Mouse (Mus musculus) forebrain, embryonic 15.5 days (tissue): ENCODE results near the gene Ctbp1. TPM values are rescaled to one million over a fixed set of nuclear protein-coding genes. Genes with fewer than 3 reads are reported as not detected.

ENCODE experiments used
- ATAC-seq: fragments of 200-750 bp; cut with Nextera tagmentation; replicated peaks from 2 replicates; pipeline ENCODE4 v1.8.0; 2017; ENCODE audit warnings: mild to moderate bottlenecking, moderate TSS enrichment, moderate library complexity
- H3K27ac ChIP-seq: fragments of 300-500 bp; sonication (generic); replicated peaks from 2 replicates; pipeline ENCODE4 v1.5.1; 2015; ENCODE audit warnings: mild to moderate bottlenecking, inconsistent platforms
- H3K27me3 ChIP-seq: fragments of 300-500 bp; sonication (generic); 2 replicates; pipeline ENCODE4 v1.6.1; 2015; ENCODE audit warnings: inconsistent platforms
- H3K36me3 ChIP-seq: fragments of 300-500 bp; sonication (generic); 2 replicates; pipeline ENCODE4 v1.6.1; 2015; ENCODE audit warnings: mild to moderate bottlenecking, inconsistent platforms
- H3K4me1 ChIP-seq: fragments of 300-500 bp; sonication (generic); 2 replicates; pipeline ENCODE4 v1.6.1; 2015; ENCODE audit warnings: inconsistent platforms
- H3K4me2 ChIP-seq: fragments of 300-500 bp; sonication (generic); replicated peaks from 2 replicates; pipeline ENCODE4 v1.6.1; 2015; ENCODE audit warnings: mild to moderate bottlenecking, inconsistent platforms
- H3K4me3 ChIP-seq: fragments of 300-500 bp; sonication (generic); 2 replicates; pipeline ENCODE4 v1.5.1; 2015; ENCODE audit warnings: mild to moderate bottlenecking, inconsistent platforms
- H3K9ac ChIP-seq: fragments of 300-500 bp; sonication (generic); replicated peaks from 2 replicates; pipeline ENCODE4 v1.6.1; 2015; ENCODE audit warnings: mild to moderate bottlenecking, inconsistent platforms
- H3K9me3 ChIP-seq: fragments of 300-500 bp; sonication (generic); 2 replicates; pipeline ENCODE4 v1.6.1; 2016; ENCODE audit warnings: inconsistent platforms
- WGBS: fragments of 180-500 bp; shearing (Covaris S2); methylation state at CpG from one replicate; pipeline ENCODE4 v1.1.7; 2015; ENCODE audit warnings: mixed read lengths; 5-methylcytosine and 5-hydroxymethylcytosine counted together
- polyA plus RNA-seq: library from polyadenylated mRNA; unstranded; fragments of >200 nt; fragmentation: Nextera tagmentation; extraction: Ambion mirVana; gene quantifications from 2 replicates; pipeline ENCODE4 v1.2.1, GENCODE M21; 2015

Ctbp1 gene
- 534 and 562 TPM in 2 replicates for polyA plus RNA-seq

- H3K4me1 ChIP-seq = peaks cover 40% of the 10 kb centered on the region
- peak within 1 kb of the TSS; percentile 78 for H3K4me2 ChIP-seq
- H3K9ac ChIP-seq = peak within 1 kb of the TSS; percentile 99
- no peaks in the 10 kb centered on the region for H3K27me3 ChIP-seq
- peak within 1 kb of the TSS; percentile 99 for H3K27ac ChIP-seq
- H3K4me3 ChIP-seq = peak within 1 kb of the TSS; percentile 97
- WGBS = under 1% methylated on average over 34 of the region's 57 CpGs
- peaks cover 4% of the 10 kb centered on the region; the same call in 1 of the 2 replicates for H3K36me3 ChIP-seq
- ATAC-seq = peak; percentile 87
- H3K9me3 ChIP-seq = no peaks in the 10 kb centered on the region
These were observed at the start of gene Ctbp1 for GRCm38 (mm10) chr5:33274953-33275454. TSS of gene Ctbp1 (minus strand) at chr5:33274994.

GRCm38 (mm10) chr5:33324491-33324890 lies 49.7 kb upstream of the Ctbp1 start:
- no peak for ATAC-seq
- H3K9me3 ChIP-seq = no peaks in the 10 kb centered on the region
- H3K27me3 ChIP-seq = no peaks in the 10 kb centered on the region
- no peak overlapping the region for H3K9ac ChIP-seq
- 46% methylated on average over 2 of the region's 2 CpGs for WGBS
- no peak overlapping the region for H3K4me3 ChIP-seq
- no peaks in the 10 kb centered on the region for H3K4me1 ChIP-seq
- H3K27ac ChIP-seq = no peak overlapping the region
- H3K36me3 ChIP-seq = no peaks in the 10 kb centered on the region
- no peak overlapping the region for H3K4me2 ChIP-seq

DNA sequence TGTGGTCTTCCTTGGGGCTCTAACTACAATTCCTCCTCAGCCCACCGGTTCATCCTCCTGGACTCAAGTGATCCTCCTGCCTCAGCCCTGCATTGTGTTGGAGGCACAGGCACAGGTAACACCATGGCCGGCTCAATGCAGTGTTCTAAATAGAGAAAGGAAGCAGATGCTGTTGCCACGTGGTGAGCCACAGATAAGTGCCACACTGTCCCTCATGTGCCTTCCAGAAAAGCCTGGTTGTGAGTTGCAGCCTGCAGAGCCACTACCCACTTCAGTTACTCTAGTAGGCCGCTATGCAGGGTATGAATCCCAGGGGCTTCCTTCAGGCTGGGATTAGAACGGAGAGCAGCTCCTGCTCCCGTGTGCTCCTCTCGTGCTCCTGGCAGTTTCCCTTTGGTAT lies 37.4 kb upstream of the Ctbp1 start:
- Histone ChIP-seq H3K4me3 (no peak overlapping the region), H3K27me3 (no peaks in the 10 kb centered on the region), H3K9me3 (no peaks in the 10 kb centered on the region), H3K27ac (no peak overlapping the region), H3K9ac (no peak overlapping the region), H3K4me1 (no peaks in the 10 kb centered on the region), H3K36me3 (no peaks in the 10 kb centered on the region), H3K4me2 (no peak overlapping the region)
- WGBS = 83% methylated on average over 7 of the region's 7 CpGs
- no peak for ATAC-seq

DNA sequence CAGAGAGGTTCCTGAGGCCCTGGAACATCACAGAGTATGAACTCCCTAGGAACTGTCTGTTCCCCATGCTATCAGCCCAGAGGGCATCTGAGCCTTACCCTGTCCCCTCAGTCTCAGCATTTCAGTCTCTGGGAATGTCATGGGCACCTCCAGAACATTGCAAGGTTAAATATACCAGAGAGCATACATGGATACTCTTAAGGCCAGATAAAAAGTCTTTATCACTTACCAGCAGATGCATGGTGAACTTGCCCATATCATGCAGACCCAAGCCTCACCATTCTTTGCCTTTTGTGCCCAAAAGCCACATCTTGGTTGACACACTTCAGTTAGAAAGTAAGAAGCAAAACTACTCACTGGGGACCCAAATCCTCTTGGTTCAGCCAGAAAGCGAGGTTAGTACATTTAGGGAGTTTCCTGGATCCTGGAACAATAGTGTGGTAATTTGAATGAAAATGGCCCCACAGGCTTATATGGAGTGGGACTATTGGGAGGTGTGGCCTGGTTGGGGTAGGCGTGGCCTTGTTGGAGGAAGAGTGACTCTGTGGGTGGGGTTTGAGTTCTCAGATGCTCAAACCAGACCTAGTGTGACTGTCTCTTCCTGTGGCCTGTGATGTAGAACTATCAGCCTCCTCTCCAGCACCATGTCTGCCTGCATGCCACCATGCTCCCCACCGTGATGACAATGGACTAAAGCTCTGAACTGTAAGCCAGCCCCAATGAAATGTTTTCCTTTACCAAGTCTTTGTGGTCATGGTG lies 36.1 kb upstream of the Ctbp1 start:
- Histone ChIP-seq H3K9me3 (no peaks in the 10 kb centered on the region), H3K4me1 (no peaks in the 10 kb centered on the region), H3K27ac (no peak overlapping the region), H3K4me3 (no peak overlapping the region), H3K36me3 (no peaks in the 10 kb centered on the region), H3K27me3 (no peaks in the 10 kb centered on the region), H3K9ac (no peak overlapping the region), H3K4me2 (no peak overlapping the region)
- WGBS = 58% methylated on average over 3 of the region's 3 CpGs
- no peak for ATAC-seq

DNA sequence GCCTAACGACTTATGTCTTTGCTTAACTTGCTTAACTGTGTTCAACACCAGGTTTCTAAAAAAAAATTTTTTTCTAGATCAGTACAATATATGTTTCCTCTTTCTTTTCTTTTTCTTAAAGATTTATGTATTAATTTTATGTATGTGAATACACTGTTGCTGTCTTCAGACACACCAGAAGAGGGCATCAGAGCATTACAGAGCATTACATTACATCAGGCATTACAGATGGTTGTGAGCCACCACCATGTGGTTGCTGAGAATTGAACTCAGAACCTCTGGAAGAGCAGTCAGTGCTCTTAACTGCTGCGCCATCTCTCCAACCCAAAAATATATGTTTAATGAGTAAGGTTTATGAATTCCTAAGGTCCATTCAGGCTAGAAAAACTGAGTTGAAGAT lies 27.0 kb upstream of the Ctbp1 start:
- no peak overlapping the region for H3K4me2 ChIP-seq
- H3K27me3 ChIP-seq = no peaks in the 10 kb centered on the region
- 85% methylated on average over 2 of the region's 2 CpGs for WGBS
- ATAC-seq = no peak
- H3K4me1 ChIP-seq = no peaks in the 10 kb centered on the region
- H3K4me3 ChIP-seq = no peak overlapping the region
- no peak overlapping the region for H3K27ac ChIP-seq
- no peaks in the 10 kb centered on the region for H3K9me3 ChIP-seq
- no peaks in the 10 kb centered on the region for H3K36me3 ChIP-seq
- H3K9ac ChIP-seq = no peak overlapping the region

DNA sequence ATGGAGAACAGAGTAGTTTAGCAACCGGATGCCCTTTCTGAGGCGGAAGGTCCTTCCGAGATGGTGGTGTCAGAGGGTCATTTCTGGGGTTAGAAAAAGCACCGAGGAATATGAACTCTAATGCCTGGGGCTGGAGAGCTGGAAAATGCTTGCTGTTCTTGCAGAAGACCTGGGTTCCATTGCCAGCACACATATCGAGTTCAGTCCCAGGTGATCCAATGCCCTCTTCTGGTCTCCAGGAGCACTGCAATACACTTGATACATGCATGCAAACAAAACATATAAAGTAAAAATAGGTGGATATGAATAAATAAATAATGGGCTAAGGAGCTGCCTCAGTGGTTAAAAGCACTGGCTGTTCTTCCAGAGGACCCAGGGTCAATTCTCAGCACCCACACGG lies 22.4 kb upstream of the Ctbp1 start:
- ATAC-seq = no peak
- H3K36me3 ChIP-seq = no peaks in the 10 kb centered on the region
- H3K4me1 ChIP-seq = no peaks in the 10 kb centered on the region
- no peaks in the 10 kb centered on the region for H3K27me3 ChIP-seq
- H3K27ac ChIP-seq = no peak overlapping the region
- WGBS = 77% methylated on average over 6 of the region's 6 CpGs
- no peak overlapping the region for H3K9ac ChIP-seq
- no peaks in the 10 kb centered on the region for H3K9me3 ChIP-seq
- no peak overlapping the region for H3K4me3 ChIP-seq
- H3K4me2 ChIP-seq = no peak overlapping the region

DNA sequence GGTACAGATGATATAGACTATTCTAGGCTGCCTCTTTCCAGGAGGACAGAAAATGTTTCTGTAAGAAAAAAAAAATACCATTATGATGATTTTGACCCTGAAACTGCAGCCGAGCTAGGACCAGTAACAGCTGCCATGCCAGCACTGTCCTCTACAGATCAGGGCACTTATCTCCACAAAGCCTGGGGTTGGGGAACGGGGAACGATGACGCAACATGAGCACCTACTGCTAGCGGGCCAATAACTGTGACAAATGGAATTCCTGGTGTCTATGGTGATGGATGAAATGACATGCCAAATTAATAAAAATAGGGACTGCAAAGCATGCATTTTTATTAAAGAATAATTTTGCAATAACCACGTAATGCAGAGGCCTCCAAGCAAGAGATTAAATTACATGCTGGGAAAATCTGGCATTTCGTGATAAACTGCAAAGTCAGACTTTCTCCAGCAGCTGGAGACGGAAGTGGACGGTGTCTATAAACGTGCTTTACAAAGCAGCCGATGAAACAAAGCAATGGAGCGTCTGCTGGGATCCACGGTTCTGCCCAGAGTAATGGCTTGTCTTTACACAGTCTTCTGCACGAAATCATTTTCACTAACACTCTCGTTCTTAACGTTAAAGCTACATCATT lies 19.1 kb upstream of the Ctbp1 start:
- Histone ChIP-seq H3K9ac (no peak overlapping the region), H3K27ac (no peak overlapping the region), H3K4me3 (no peak overlapping the region), H3K4me1 (no peaks in the 10 kb centered on the region), H3K9me3 (no peaks in the 10 kb centered on the region), H3K4me2 (no peak overlapping the region), H3K27me3 (no peaks in the 10 kb centered on the region), H3K36me3 (no peaks in the 10 kb centered on the region)
- 67% methylated on average over 16 of the region's 16 CpGs for WGBS
- no peak for ATAC-seq

- WGBS = 78% methylated on average over 7 of the region's 7 CpGs
- Histone ChIP-seq H3K4me2 (no peak overlapping the region), H3K27me3 (no peaks in the 10 kb centered on the region), H3K4me3 (no peak overlapping the region), H3K4me1 (no peaks in the 10 kb centered on the region), H3K36me3 (no peaks in the 10 kb centered on the region), H3K9me3 (no peaks in the 10 kb centered on the region), H3K9ac (no peak overlapping the region), H3K27ac (no peak overlapping the region)
- ATAC-seq = no peak
These were observed 9.2 kb upstream of the Ctbp1 start for GRCm38 (mm10) chr5:33283951-33284350.

DNA sequence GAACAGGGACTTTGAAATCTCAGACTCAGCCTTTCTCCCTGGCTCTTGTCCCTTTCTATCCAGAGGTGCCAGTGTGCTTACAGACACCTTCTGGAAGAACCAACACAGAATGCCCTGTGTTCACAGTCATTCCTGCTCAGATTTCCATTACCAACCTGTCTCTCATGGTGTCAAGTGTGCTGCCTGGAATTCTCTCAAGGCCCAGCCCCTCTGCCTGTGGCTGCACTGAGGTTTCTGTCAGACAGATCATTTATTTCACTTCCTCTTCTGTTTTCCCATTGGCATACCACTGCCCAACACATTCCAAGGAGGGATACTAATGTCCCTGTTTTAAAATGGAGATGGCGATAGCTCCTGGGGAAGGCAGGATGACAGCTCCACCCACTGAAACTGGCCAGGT lies 6.6 kb upstream of the Ctbp1 start:
- 91% methylated on average over 1 of the region's 1 CpGs for WGBS
- no peak overlapping the region for H3K27ac ChIP-seq
- H3K9ac ChIP-seq = no peak overlapping the region
- H3K9me3 ChIP-seq = no peaks in the 10 kb centered on the region
- ATAC-seq = no peak
- no peaks in the 10 kb centered on the region for H3K27me3 ChIP-seq
- no peak overlapping the region for H3K4me2 ChIP-seq
- H3K36me3 ChIP-seq = no peaks in the 10 kb centered on the region
- no peaks in the 10 kb centered on the region for H3K4me1 ChIP-seq
- H3K4me3 ChIP-seq = no peak overlapping the region

- H3K4me1 ChIP-seq = peaks cover 5% of the 10 kb centered on the region; the same call in 1 of the 2 replicates
- H3K9ac ChIP-seq = no peak overlapping the region
- H3K4me3 ChIP-seq = no peak overlapping the region
- no peak overlapping the region for H3K27ac ChIP-seq
- no peaks in the 10 kb centered on the region for H3K36me3 ChIP-seq
- H3K9me3 ChIP-seq = no peaks in the 10 kb centered on the region
- no peak for ATAC-seq
- WGBS = 56% methylated on average over 5 of the region's 5 CpGs
- H3K4me2 ChIP-seq = no peak overlapping the region
- no peaks in the 10 kb centered on the region for H3K27me3 ChIP-seq
These were observed 4.2 kb upstream of the Ctbp1 start for GRCm38 (mm10) chr5:33278950-33279349.

- no peak overlapping the region for H3K27ac ChIP-seq
- H3K9me3 ChIP-seq = no peaks in the 10 kb centered on the region
- H3K4me1 ChIP-seq = peaks cover 19% of the 10 kb centered on the region
- H3K4me2 ChIP-seq = no peak overlapping the region
- no peak overlapping the region for H3K9ac ChIP-seq
- H3K4me3 ChIP-seq = no peak overlapping the region
- no peak for ATAC-seq
- H3K27me3 ChIP-seq = no peaks in the 10 kb centered on the region
- H3K36me3 ChIP-seq = peaks cover 2% of the 10 kb centered on the region; the same call in 1 of the 2 replicates
- 85% methylated on average over 2 of the region's 2 CpGs for WGBS
These were observed 2.5 kb upstream of the Ctbp1 start for GRCm38 (mm10) chr5:33277286-33277685.

GRCm38 (mm10) chr5:33275754-33276153 lies 960 bp upstream of the Ctbp1 start:
- Histone ChIP-seq H3K4me3 (peak overlapping the region; percentile 97), H3K27me3 (no peaks in the 10 kb centered on the region), H3K9ac (peak overlapping the region; percentile 99), H3K4me2 (peak overlapping the region; percentile 76), H3K4me1 (peaks cover 35% of the 10 kb centered on the region), H3K9me3 (no peaks in the 10 kb centered on the region), H3K27ac (peak overlapping the region; percentile 99), H3K36me3 (peaks cover 4% of the 10 kb centered on the region; the same call in 1 of the 2 replicates)
- no peak for ATAC-seq
- WGBS = 16% methylated on average over 1 of the region's 1 CpGs
